Mouse (Mus musculus) liver, embryonic 14.5 days (tissue): ENCODE results near the gene Lrrc4.

Experiments used
- CTCF ChIP-seq: IDR thresholded peaks from 2 replicates; pipeline ENCODE4 v1.5.1; 2016; ENCODE audit warnings: antibody characterized with exemption, low read depth, control low read depth
- EP300 ChIP-seq: IDR thresholded peaks from 2 replicates; pipeline ENCODE4 v1.6.1; 2016; ENCODE audit warnings: antibody characterized with exemption, low read depth

GRCm38 (mm10) chr6:28729649-28730048 lies 101.9 kb downstream of the Lrrc4 start:
- no peak for TF ChIP-seq EP300
- no peak for TF ChIP-seq CTCF
